Mouse (Mus musculus) C2C12 (cell line): ENCODE results near the gene Hacd2.

Experiments used
- CEBPB ChIP-seq: IDR thresholded peaks from one replicate; pipeline ENCODE4 v1.6.1; 2011; ENCODE audit warnings: low read depth, mild to moderate bottlenecking, control low read depth, moderate library complexity
- CTCF ChIP-seq: IDR thresholded peaks from one replicate; pipeline ENCODE4 v1.5.1; 2011; ENCODE audit not compliant: control insufficient read depth, insufficient read depth, insufficient read length
- FOSL1 ChIP-seq: IDR thresholded peaks from one replicate; pipeline ENCODE4 v1.8.0; 2011; ENCODE audit warnings: mild to moderate bottlenecking, low read length; ENCODE audit not compliant: poor library complexity, insufficient read depth, severe bottlenecking
- MYOG ChIP-seq: IDR thresholded peaks from one replicate; pipeline ENCODE4 v1.6.1; 2011; ENCODE audit not compliant: control insufficient read depth, insufficient read length; ENCODE audit errors: extremely low read depth
- USF1 ChIP-seq: IDR thresholded peaks from one replicate; pipeline ENCODE4 v1.6.1; 2011; ENCODE audit warnings: low read depth, mild to moderate bottlenecking, control low read depth, moderate library complexity

- TF ChIP-seq CTCF = no peak
- TF ChIP-seq USF1 = no peak
- TF ChIP-seq MYOG = no peak
- no peak for TF ChIP-seq CEBPB
- TF ChIP-seq FOSL1 = no peak
Measured at GRCm38 (mm10) chr16:35013501-35013900, 8.7 kb upstream of the Hacd2 start.
